Mouse (Mus musculus) lung, adult 10 weeks (tissue): Measurements from ENCODE around the gene Cnih2. TPM values are rescaled to one million over a fixed set of nuclear protein-coding genes. Genes with fewer than 3 reads are reported as not detected.

ENCODE experiments used
- polyA plus RNA-seq: library from polyadenylated mRNA; stranded (reverse); fragments of 350-450 nt; fragmentation: Illumina TruSeq; extraction: RNeasy Lipid Tissue Mini Kit (QIAGEN cat#74804); gene quantifications from one replicate; pipeline ENCODE4 v1.2.3, GENCODE M21; 2014; ENCODE audit warnings: low read depth, low replicate concordance; ENCODE audit not compliant: insufficient read depth

Cnih2 gene
- 0.18 TPM for polyA plus RNA-seq

DNA sequence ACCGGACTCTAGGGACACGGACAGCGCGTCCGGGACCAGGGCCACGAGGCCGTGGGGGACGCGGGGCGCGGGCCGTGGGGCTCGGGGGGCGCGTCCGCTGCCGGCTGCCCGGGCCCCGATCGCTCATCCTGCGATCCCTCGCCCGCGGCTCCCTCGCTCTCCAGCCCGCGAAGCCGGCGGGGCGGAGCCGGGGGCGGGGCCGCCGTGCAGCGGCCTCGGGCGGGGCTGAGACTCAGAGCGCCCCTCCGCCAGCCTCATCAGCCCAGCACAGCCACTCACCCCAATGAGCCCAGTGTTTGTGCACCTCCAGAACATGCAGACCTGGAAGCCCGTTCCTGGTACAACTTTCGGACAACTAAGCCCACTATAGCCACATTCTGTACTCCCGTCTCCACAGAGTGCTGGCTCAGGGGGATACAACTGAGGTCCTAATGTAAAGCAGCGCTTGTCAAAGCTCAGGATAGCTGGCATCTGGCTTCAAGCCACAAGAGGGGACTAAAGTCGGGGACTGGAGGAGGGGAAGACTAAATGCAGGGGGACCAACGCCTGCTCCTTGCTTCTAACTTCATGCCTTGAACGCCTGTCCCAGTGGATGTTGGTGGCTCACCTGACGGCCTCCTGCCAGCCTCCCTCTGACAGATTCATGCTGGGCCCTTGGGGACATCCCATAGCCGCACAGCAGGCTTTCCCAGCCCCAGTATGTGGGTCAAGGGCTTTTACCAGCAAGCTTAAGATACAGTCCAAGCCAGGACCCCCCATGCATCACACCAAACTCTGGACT lies at the start of gene Cnih2:
Gene Cnih2 (minus strand): TSS at position 159 of the 781 bp plus-strand sequence.

DNA sequence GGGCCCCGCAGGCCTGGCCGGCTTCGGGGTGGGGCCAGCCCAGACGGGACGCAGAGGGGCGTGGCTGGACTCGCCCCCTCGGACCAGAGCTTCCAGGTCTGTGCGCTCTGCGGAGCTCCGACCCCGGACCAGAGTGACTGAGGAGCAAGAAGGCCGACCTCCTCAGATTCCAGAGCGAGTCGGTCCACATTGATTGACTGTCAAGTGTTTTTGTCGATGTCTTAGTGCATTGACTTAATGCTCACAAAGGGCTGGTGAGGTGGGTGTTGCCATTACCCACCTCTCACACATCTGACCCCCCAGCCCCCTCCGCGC lies 20.0 kb upstream of the Cnih2 start, which contains the start of gene Klc2:
Gene Klc2 (minus strand): TSS at position 177 of the 315 bp plus-strand sequence.

DNA sequence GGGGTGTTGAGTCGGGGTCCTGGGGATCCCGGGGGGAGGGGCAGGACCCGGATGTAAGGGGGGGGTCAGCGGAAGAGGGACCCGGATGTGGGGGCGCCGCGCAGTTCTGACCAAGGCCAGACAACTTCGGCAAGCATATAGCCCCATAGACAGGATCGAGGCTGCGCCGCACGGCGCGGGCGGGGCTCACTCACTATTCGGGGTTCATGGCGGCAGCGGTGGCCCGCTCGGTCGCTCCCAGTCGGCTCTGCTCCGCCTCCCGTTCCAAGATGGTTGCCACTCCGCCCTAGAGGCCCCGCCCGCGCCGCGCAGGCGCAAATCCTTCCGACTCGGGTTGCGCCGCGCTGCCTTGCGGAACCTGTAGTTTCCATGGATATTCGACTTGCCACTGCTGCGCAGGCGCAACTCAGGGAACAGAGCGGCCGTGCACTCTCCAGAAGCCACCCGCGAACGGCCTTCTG lies 8.4 kb upstream of the Cnih2 start, which contains the start of gene Rab1b:
Gene Rab1b (minus strand): TSS at position 342 of the 461 bp plus-strand sequence.

DNA sequence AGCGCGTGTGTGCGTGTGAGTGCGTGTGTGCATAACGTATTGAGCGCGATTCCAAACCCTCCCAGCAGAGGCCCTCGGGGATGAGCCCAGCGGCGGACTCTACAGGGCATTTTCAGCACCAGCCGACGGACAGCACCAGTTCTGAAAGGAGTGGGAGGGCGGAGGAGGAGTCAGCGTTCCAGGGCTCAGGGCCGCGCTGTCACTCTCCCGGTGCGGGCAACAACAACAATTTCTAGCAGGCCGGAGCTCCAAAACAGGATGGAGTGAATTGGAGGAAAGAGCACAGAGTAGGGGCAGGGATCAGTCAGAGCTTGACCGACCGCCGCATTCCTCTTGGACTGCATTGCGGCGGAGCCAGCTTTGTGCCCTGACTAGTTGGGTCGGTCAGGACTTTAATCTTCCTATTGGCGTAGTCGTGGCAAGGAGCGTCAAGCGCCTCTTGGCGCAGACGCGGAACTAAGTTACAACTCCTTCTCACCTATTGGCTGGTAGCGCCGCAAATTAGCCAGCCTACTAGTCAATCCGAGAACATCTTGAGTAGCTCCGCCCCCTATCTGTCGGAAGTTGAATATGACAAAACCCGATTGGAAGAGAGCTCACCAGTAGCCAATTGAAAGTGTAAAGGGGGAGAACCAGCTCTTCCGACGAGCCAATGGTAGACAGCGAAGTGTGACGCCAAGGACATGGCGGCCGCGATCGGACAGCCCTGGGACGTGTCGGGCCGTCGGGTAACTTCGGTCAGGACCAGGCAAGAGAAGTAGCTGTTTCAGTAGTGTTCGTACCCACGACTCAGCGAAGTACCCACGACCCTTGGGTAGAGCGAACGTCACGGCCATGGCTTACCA lies 10.2 kb downstream of the Cnih2 start, which contains the start of gene Yif1a:
Gene Yif1a (plus strand): TSS at position 655 of the 845 bp plus-strand sequence.

DNA sequence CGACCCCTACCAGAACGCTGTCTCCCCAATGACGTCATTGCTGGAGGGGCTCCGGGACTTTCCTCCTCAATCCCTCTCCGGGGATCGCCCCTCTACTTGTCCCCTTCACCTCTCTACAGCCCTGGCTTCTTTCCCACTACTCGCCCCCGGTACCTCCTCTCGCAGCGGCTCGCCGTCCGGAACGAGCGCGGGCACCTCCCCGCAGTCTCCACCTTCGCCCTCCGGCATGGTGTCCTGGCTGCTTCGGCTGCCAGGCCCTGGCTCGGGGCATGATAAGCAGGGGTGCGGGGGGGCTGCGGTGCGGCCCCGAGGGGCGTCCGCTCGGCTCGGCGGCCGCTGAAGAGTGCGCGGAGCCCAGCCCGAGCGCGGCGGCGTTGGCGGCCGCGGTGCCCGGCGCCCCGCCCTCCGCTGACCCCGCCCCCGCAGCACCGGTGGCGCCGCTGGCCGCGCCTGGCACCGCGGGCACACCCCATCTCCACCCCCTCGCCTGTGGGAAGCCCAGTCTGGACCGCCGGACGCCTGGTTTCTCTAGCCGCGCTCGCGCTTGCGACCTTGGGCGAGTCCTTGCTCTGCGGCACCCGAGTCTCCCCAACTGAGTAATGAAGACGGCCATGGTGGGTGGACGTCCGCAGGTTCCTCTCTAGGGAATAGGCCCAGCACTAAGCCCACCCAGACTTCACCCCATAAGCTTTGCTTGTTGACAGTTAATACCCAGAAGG lies 13.0 kb downstream of the Cnih2 start, which contains the start of gene Tmem151a:
Gene Tmem151a (minus strand): TSS at position 387 of the 719 bp plus-strand sequence.

DNA sequence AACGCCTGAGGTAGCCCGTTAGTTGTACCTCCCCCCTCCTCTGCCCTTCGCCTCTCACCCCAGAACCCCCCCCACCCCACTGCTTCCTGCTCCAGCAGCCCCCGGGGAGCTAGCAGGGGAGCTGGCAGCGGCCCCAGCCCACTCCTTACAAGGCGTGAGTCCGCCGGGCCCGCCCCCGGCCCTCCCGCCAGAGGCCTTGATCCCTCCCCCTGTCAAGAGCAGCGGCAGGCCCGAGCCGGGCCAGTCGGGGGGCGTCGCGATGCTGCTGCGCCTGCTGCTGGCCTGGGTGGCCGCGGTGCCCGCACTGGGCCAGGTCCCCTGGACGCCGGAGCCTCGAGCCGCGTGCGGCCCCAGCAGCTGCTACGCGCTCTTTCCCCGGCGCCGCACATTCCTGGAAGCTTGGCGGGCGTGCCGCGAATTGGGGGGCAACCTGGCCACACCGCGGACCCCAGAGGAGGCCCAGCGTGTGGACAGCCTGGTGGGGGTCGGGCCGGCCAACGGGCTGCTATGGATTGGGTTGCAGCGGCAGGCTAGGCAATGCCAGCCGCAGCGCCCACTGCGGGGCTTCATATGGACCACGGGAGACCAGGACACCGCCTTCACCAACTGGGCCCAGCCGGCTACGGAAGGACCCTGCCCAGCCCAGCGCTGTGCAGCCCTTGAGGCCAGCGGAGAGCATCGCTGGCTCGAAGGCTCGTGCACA lies 30.3 kb downstream of the Cnih2 start, which contains the start of gene Cd248:
Gene Cd248 (plus strand): TSS at position 212 of the 703 bp plus-strand sequence.

DNA sequence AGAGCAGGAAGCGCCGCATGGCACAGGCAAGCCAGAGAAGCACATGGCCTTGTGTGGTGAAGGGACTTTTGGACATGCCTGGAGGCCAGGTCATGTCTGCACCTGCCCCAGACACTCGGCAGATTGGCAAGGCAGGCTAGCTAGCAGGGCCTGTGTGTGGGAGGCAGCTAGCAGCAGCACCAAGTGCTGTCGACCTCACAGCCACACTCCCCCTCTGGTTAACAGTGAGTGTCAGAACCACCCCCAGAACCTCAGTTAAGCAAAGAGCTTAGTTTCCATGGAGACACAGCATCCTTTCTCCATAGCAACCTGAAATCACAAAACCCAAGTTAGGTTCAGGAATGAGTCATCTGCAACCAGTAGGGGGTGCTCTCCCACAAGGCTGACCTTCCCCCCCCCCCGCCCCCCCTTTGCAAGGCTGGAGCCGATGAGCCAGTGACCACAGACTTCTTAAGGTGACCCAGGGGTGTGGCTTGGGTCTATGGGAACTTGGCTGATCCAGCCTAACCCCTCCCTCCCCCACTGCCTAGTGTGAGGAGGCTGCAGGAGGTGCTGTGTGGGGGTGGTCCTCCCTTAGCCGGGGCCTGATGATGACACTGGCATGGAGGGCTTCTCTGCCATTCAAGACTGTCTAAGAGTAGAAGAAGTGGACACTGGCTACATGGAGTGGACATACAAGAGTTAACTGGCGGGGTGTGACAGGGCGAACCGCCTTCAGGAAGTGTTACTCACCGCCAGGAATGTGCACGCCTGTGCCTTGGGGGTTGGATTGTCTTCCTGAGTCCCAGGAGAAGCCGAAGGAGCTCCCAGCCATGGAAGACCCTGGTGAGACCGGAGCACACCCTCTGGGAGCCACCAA lies 48.0 kb downstream of the Cnih2 start, which contains the start of gene Rin1:
Gene Rin1 (plus strand): TSS at position 435 of the 859 bp plus-strand sequence.

Other genes starting within 250 kb of the Cnih2 start
- 27.8 TPM for gene Ctsf, start 243.4 kb downstream of the Cnih2 start, polyA plus RNA-seq
- gene Actn3, start 220.6 kb downstream of the Cnih2 start, polyA plus RNA-seq: 0.66 TPM
- 6.0 TPM for gene Zdhhc24, start 219.9 kb downstream of the Cnih2 start, polyA plus RNA-seq
- gene Bbs1, start 191.9 kb downstream of the Cnih2 start, polyA plus RNA-seq: 2.2 TPM
- 28.4 TPM for gene Dpp3, start 170.2 kb downstream of the Cnih2 start, polyA plus RNA-seq
- 1.2 TPM for gene Peli3, start 155.4 kb downstream of the Cnih2 start, polyA plus RNA-seq
- gene Mrpl11, start 136.4 kb downstream of the Cnih2 start, polyA plus RNA-seq: 50.4 TPM
- gene Npas4, start 108.2 kb downstream of the Cnih2 start, polyA plus RNA-seq: 0.14 TPM
- gene Slc29a2, start 74.7 kb downstream of the Cnih2 start, polyA plus RNA-seq: 0.84 TPM
- 24.4 TPM for gene B4gat1, start 59.7 kb downstream of the Cnih2 start, polyA plus RNA-seq
- gene AC124502.3, start 59.6 kb downstream of the Cnih2 start, polyA plus RNA-seq: 0.81 TPM
- gene Brms1, start 57.2 kb downstream of the Cnih2 start, polyA plus RNA-seq: 35.6 TPM
- 1.4 TPM for gene Rin1, start 48.0 kb downstream of the Cnih2 start, polyA plus RNA-seq
- gene Cd248, start 30.4 kb downstream of the Cnih2 start, polyA plus RNA-seq: 6.0 TPM
- 2.0 TPM for gene Tmem151a, start 13.0 kb downstream of the Cnih2 start, polyA plus RNA-seq
- gene Yif1a, start 10.0 kb downstream of the Cnih2 start, polyA plus RNA-seq: 52.8 TPM
- 117 TPM for gene Rab1b, start 8.6 kb upstream of the Cnih2 start, polyA plus RNA-seq
- 12.7 TPM for gene Klc2, start 20.0 kb upstream of the Cnih2 start, polyA plus RNA-seq
- gene Pacs1, start 174.6 kb upstream of the Cnih2 start, polyA plus RNA-seq: 9.4 TPM
- 93.1 TPM for gene Sf3b2, start 196.9 kb upstream of the Cnih2 start, polyA plus RNA-seq
- gene Gal3st3, start 199.8 kb upstream of the Cnih2 start, polyA plus RNA-seq: 0.28 TPM
- not detected for gene Catsper1, start 237.2 kb upstream of the Cnih2 start, polyA plus RNA-seq